Mouse (Mus musculus) small intestine, adult 10 weeks (tissue): Measurements from ENCODE around the gene Cav3. TPM values are rescaled to one million over a fixed set of nuclear protein-coding genes. Genes with fewer than 3 reads are reported as not detected.

Experiments
- polyA plus RNA-seq: library from polyadenylated mRNA; stranded (reverse); fragments of 350-450 nt; fragmentation: Illumina TruSeq; extraction: RNeasy Lipid Tissue Mini Kit (QIAGEN cat#74804); gene quantifications from one replicate; pipeline ENCODE4 v1.2.3, GENCODE M21; 2014; ENCODE audit warnings: low replicate concordance

Gene Cav3
- not detected for polyA plus RNA-seq

GRCm38 (mm10) chr6:112459341-112459749 is at the start of gene Cav3:
Gene Cav3, plus strand, starts transcription at chr6:112459505.

GRCm38 (mm10) chr6:112489910-112490559 is 30.7 kb downstream of the Cav3 start, which contains the start of gene Oxtr:
Gene Oxtr, minus strand, starts transcription at chr6:112489943.

Other genes with a start within 250 kb of the Cav3 start
- 2.8 TPM for gene Lmcd1, start 185.7 kb upstream of the Cav3 start, polyA plus RNA-seq
- not detected for gene Ssu2, start 71.5 kb upstream of the Cav3 start, polyA plus RNA-seq
- 0.19 TPM for gene Oxtr, start 30.4 kb downstream of the Cav3 start, polyA plus RNA-seq
- gene Rad18, start 237.2 kb downstream of the Cav3 start, polyA plus RNA-seq: 9.0 TPM